Mouse (Mus musculus) cortical plate, adult 2 months (tissue): ENCODE measurements around the gene Ptprn2. TPM values are rescaled to one million over a fixed set of nuclear protein-coding genes. Genes with fewer than 3 reads are reported as not detected.
A peak's percentile ranks its signal among the peaks of the same experiment; 100 is the strongest.

Experiments used
- H3K27ac ChIP-seq: fragments of 200-500 bp; 2 replicates; pipeline ENCODE4 v1.5.1; 2012; ENCODE audit warnings: low read length, control low read depth, inconsistent platforms; ENCODE audit not compliant: insufficient read depth
- H3K4me1 ChIP-seq: fragments of 200-500 bp; 2 replicates; pipeline ENCODE4 v1.6.1; 2011; ENCODE audit warnings: low read length; ENCODE audit not compliant: control insufficient read depth, insufficient read depth
- H3K4me3 ChIP-seq: fragments of 200-500 bp; 2 replicates; pipeline ENCODE4 v1.5.1; 2011; ENCODE audit warnings: mild to moderate bottlenecking, low read length, control low read depth; ENCODE audit not compliant: insufficient read depth
- CTCF ChIP-seq: fragments of 200-500 bp; IDR thresholded peaks from 2 replicates; pipeline ENCODE4 v1.5.1; 2011; ENCODE audit warnings: mild to moderate bottlenecking, control low read depth, low read length; ENCODE audit not compliant: insufficient read depth; ENCODE audit errors: extremely low read depth
- POLR2A ChIP-seq: fragments of 200-500 bp; IDR thresholded peaks from 2 replicates; pipeline ENCODE4 v1.6.1; 2011; ENCODE audit warnings: mild to moderate bottlenecking, low read length, control low read depth; ENCODE audit not compliant: insufficient read depth; ENCODE audit errors: extremely low read depth
- polyA plus RNA-seq: library from polyadenylated mRNA; depleted of rRNA; stranded (reverse); fragments of >200 nt; gene quantifications from 2 replicates; pipeline ENCODE4 v1.2.3, GENCODE M21; 2012

Gene Ptprn2
- polyA plus RNA-seq, 1 experiment = 165 TPM

- H3K4me1 ChIP-seq = peaks cover 17% of the 10 kb centered on the region
- H3K27ac ChIP-seq = peak overlapping the region; percentile 44; the same call in 1 of the 2 replicates
- TF ChIP-seq POLR2A = no peak
- no peak for TF ChIP-seq CTCF
- no peak overlapping the region for H3K4me3 ChIP-seq
These were observed 684.1 kb downstream of the Ptprn2 start for GRCm38 (mm10) chr12:117169670-117170069.

GRCm38 (mm10) chr12:117172529-117172884, 687.0 kb downstream of the Ptprn2 start:
- Histone ChIP-seq H3K4me3 (no peak overlapping the region), H3K4me1 (peaks cover 20% of the 10 kb centered on the region), H3K27ac (no peak overlapping the region)
- no peak for TF ChIP-seq POLR2A

- Histone ChIP-seq H3K27ac (peak overlapping the region; percentile 19; the same call in 1 of the 2 replicates), H3K4me3 (no peak overlapping the region), H3K4me1 (peaks cover 20% of the 10 kb centered on the region)
- no peak for TF ChIP-seq POLR2A
- no peak for TF ChIP-seq CTCF
These were observed 687.5 kb downstream of the Ptprn2 start for GRCm38 (mm10) chr12:117172885-117173529.

- TF ChIP-seq CTCF (no peak), POLR2A (no peak)
- Histone ChIP-seq H3K4me1 (peaks cover 20% of the 10 kb centered on the region), H3K27ac (no peak overlapping the region; the same call in 1 of the 2 replicates), H3K4me3 (no peak overlapping the region)
These were observed 688.7 kb downstream of the Ptprn2 start for GRCm38 (mm10) chr12:117174189-117174588.

- Histone ChIP-seq H3K27ac (peak overlapping the region; percentile 55; the same call in 1 of the 2 replicates), H3K4me3 (no peak overlapping the region), H3K4me1 (peaks cover 18% of the 10 kb centered on the region)
- TF ChIP-seq CTCF (no peak), POLR2A (no peak)
These were observed 689.7 kb downstream of the Ptprn2 start for GRCm38 (mm10) chr12:117175072-117175681.

GRCm38 (mm10) chr12:117176259-117176823, 690.8 kb downstream of the Ptprn2 start:
- Histone ChIP-seq H3K27ac (no peak overlapping the region), H3K4me1 (peaks cover 19% of the 10 kb centered on the region)

GRCm38 (mm10) chr12:117187167-117187566, 701.6 kb downstream of the Ptprn2 start:
- TF ChIP-seq CTCF (peak; percentile 16; the same call in 1 of the 2 replicates), POLR2A (no peak)
- Histone ChIP-seq H3K4me1 (peaks cover 7% of the 10 kb centered on the region), H3K27ac (no peak overlapping the region), H3K4me3 (no peak overlapping the region)

More at GRCm38 (mm10) chr12:117176259-117176823, 690.8 kb downstream of the Ptprn2 start:
- H3K4me3 ChIP-seq = no peak overlapping the region
- TF ChIP-seq CTCF (no peak), POLR2A (no peak)

GRCm38 (mm10) chr12:117192001-117192400, 706.5 kb downstream of the Ptprn2 start:
- Histone ChIP-seq H3K4me3 (no peak overlapping the region), H3K4me1 (peaks cover 14% of the 10 kb centered on the region), H3K27ac (peak overlapping the region; percentile 33)
- TF ChIP-seq CTCF (no peak), POLR2A (no peak)

- H3K27ac ChIP-seq = peak overlapping the region; percentile 85
- peaks cover 16% of the 10 kb centered on the region for H3K4me1 ChIP-seq
- no peak for TF ChIP-seq CTCF
- TF ChIP-seq POLR2A = peak; percentile 55
- H3K4me3 ChIP-seq = no peak overlapping the region
These were observed 711.4 kb downstream of the Ptprn2 start for GRCm38 (mm10) chr12:117196721-117197425.

GRCm38 (mm10) chr12:117198093-117198492, 712.6 kb downstream of the Ptprn2 start:
- no peak overlapping the region for H3K27ac ChIP-seq
- peaks cover 21% of the 10 kb centered on the region for H3K4me1 ChIP-seq
- TF ChIP-seq POLR2A = no peak
- no peak for TF ChIP-seq CTCF

More at GRCm38 (mm10) chr12:117198093-117198492, 712.6 kb downstream of the Ptprn2 start:
- no peak overlapping the region for H3K4me3 ChIP-seq
